Mouse (Mus musculus): ENCODE results near the gene Phykpl.
A peak's percentile ranks its signal among the peaks of the same experiment; 100 is the strongest.

Gene Phykpl

DNA sequence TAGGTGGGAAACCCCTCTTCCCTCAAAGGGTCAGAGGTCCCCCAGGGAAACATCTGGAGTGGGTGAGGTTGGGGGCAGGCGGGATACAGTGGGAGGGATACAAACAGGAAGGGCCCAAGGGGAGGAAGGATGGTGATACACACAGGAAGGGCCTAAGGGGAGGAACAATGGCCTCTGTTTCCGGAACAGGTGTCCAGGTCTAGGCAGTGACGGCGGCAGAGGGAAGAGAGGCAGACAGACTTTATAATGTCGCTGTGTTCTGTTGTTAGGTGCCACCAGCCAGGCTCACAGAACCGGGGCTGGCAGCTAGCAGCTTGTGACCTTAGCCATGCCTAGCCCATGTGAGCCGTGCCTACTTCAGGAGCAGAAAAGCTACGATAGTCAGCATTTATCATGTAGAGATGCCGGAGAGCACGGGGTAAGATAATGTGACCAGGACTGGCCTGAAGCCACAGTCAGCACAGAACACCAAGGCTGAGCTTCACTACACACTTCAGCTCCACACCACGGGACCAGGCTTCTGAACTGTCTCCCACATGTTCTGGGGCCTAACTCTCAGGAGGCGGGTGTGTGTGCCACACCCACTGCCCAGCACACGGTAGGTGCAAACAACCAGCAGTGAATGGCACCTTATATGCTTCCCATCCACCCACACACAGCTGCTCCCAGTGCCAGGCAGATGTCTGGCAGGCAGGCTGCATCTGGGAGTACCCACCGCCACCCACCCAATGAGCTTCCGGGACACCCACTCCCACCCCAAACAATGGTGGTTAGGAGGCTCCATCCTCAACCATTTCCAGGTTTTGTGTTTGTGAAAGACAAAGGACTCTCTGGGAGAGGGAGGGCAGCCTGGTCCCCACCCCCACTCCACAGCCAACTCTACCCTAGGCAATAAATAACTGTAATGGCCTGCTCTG, 62.5 kb downstream of the Phykpl start:
- no peak for DNase-seq

DNA sequence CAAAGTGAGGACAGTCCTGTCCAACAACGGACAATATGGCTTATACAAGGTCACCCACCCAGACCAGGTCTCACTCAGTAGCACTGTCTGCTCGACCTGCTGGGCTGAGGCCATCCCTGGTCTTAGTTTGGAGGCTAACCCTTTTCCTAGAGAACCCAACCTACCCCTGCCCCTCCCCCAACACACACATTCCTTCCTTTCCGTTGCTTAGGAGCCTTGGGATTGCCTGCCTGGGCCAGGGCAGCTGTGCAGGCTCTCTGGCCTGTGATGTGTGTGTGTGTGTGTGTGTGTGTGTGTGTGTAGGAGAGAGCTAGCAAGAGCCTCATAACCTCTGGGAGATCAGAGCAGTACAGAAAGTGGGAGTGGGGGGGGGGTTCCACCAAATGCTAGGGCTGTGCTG, 64.0 kb downstream of the Phykpl start:
- DNase-seq: no peak

DNA sequence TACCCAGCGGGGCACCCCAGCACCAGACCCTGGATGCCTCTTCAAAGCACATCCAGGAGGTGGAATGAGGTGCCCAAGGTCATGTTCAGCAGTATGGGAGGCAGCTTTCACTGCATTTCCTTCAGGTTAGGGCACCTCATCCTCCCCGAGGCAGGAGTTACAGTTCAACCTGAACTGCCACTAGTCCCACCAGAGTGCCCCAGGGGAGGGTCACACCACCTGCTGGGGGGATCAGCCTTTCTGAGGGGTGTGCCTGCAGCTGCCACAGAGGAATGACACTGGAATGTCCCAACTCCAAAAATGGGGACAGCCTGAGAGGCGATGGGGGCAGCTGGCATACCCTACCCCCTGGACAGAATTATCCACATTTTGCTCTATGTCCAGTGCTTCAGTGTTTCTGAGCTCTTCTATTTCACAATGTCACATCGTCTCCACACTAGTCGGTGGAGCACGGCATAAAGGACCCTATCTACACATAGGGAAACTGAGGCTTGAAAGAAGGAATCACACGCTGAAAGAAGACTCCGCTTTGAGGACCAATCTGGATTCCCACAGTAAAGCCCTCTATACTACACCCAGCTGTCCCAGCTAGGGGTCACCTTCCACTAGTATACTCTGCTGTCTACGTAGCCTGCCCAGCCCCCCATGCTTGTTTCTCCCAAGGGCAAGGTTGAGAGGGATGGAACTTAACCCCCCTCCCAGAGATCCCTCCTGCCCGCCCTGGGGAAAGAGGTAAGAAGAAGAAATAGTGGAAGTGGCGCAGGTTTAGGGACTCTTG, 64.7 kb downstream of the Phykpl start:
- DNase-seq: no peak

DNA sequence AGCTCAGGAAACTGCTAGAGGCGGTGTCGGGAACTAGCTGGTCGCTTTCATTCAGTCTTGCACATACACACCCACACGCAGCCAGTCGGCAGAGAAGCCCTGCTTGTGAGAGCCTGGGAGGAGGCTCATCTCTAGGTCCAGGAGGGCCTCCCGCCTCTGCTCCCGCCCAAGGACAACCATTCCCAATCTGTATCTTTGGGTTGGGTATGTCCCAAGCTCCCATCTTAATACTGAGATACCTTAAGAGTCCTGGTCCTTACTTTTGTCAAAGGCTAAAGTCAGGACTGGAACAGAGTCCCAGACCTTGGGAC, 65.3 kb downstream of the Phykpl start:
- DNase-seq: no peak

DNA sequence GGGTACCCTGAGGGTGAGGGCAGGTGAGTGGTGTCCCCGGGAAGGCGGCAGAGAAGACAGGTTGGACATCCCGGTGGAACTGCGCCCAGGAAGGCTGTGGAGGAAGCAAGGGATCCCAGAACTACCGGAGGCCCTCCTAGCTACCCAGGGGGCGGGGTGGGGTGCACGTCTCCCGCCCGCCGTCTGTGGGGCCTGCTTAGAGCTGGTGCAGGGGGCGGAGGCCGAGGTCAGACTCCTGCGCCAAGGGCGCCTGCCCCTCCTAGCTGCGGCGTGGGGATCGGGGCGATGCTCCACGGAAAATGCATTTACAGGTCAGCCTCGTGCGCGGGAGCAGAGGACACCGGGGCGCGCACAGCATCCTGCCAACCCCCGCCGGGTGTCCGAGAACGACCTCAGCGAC, 65.7 kb downstream of the Phykpl start:
- DNase-seq: no peak

DNA sequence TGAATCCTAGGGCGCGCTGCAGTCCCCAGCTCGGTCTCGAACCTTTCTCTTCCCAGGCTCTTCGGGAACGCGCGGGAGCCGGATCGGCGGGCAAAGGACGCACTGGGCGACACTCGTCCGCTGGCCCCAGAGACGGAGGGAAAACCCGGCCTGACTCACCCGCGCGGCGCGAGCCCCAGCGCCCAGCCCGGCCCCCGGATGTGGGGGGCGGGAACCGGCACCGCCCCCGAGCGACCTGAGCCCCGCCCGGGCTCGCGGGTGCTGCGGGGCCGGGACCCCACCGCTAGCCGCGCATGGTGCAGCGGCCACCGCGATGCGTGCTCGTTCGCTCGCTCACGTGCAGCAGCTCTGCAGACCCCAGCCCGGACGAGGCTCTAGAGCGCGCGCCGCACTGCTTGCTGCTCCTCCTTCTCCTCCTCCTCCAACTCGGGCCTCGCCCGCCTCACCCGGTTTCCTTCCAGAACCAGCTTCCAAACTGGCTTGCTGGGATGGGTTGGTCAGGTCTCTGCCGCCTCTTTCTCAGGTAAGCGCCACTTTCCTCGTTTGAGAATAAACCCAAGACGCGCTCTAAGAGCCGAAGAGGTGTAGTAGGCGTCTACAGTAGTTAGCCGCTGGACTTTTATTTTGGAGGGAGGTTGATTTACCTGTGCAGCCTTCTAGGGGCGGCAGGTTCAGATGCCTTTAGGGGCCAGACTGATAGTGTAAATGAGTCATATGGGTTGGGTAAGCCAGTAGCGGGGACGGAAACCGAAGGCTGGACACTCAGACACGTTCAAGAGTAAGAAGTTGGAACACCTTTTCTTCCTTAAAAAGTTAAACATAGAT, 66.3 kb downstream of the Phykpl start, which contains the start of the genes N4bp3 and D930048N14Rik:
N4bp3 (minus strand) TSS at position 152 of the 825 bp plus-strand sequence.
D930048N14Rik (plus strand) TSS at position 264 of the 825 bp plus-strand sequence.
- peak; percentile 56 for DNase-seq

DNA sequence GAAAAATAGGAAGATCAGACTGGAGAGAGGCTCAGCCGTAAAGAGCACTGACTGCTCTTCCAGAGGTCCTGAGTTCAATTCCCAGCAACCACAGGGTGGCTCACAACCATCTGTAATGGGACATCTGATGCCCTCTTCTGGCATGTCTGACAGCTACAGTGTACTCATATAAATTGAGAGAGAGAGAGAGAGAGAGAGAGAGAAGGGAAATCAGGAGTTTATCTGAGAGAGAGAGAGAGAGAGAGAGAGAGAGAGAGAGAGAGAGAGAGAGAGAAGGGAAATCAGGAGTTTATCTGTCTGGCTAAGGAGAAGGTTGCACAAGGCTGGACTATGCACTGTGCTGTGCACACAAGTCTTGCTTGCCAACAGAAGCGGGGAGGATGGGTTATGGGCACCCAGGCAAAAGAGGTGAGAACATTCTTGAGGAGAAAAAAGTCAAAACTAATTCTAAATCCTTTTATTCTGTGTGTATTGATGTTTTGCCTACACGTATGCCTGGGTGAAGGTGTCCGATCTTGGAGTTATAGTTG, 68.4 kb downstream of the Phykpl start:
- no peak for DNase-seq

DNA sequence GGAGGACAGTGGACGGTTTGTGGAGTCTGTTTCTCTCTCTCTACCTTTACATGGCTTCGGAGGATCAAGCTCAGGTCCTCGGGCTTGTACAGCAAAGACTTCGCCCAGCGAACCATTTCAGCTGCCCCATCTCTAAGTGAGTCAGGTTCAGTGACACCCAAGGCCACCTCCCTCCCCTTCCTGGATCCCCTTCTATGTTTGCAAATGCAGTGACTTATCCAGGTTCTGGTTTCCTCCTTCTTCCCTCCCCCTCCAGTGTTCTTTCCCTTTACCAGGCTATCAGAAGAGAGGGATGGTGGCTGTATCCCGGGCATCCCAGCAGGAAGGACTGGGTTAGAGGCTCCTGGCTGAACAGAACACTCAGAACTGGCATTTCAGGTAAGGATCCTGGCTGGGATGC, 69.2 kb downstream of the Phykpl start:
- DNase-seq: no peak

All from liver (tissue).